Mouse (Mus musculus) bone marrow, adult 2 months (tissue): ENCODE results near the gene Rab4a.

ENCODE experiments used
- CTCF ChIP-seq: fragments of 200-500 bp; IDR thresholded peaks from 2 replicates; pipeline ENCODE4 v1.5.1; 2011; ENCODE audit warnings: low read length, control low read depth; ENCODE audit not compliant: control insufficient read depth, insufficient read depth
- POLR2A ChIP-seq: fragments of 200-500 bp; IDR thresholded peaks from 2 replicates; pipeline ENCODE4 v1.6.1; 2011; ENCODE audit warnings: low read depth, mild to moderate bottlenecking, control low read depth, low read length, borderline replicate concordance; ENCODE audit not compliant: control insufficient read depth

DNA sequence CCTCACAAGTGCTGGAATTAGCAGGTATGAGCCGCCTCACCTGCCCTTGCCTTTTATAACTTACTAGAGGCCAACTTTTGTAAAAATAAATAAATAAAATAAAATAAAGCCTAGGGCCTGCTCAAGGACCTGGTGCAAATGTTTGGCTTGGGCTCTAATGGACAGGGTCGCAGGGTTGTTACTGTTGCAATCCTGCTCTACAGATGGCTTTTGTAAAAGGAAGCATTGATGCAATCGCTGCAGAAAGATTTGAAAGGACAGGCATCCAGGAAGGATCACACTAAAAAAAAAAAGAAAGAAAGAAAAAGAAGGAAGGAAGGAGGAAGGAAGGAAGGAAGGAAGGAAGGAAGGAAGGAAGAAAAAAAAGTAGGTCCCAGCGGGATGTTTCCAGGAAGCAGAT, 54.6 kb downstream of the Rab4a start:
- TF ChIP-seq POLR2A (no peak), CTCF (no peak)
